In genomic region chr5:111415575-111415974, GRCm38 (mm10) we compare ENCODE assay signal across 10 mouse cellular contexts. TPM values are rescaled to one million over a fixed set of nuclear protein-coding genes. Genes with fewer than 3 reads are reported as not detected.
A peak's percentile ranks its signal among the peaks of the same experiment; 100 is the strongest.
DNase-seq lines count a peak whose midpoint lies in the region; ATAC-seq lines count a peak whose summit lies in the region.
"Had no signal": no experiment of that assay in that cellular context is flagged by ENCODE, and none has a peak within 500 bp of the region (broad histone marks: within the 10 kb centered on the region; RNA-seq: fewer than 3 reads in every experiment).

No protein-coding gene starts in this region.

- no peaks in the 10 kb centered on the region for H3K9me3 ChIP-seq in heart, embryonic 12.5 days (replicated peaks)
- H3K9me3 ChIP-seq in hindbrain, embryonic 12.5 days (replicated peaks), result no peaks in the 10 kb centered on the region
- H3K9me3 ChIP-seq in midbrain, embryonic 11.5 days (ENCODE audit: control insufficient read depth, low read length), result no peaks in the 10 kb centered on the region

- DNase-seq in heart, adult 18-20 months, result no peak
- DNase-seq in embryo, embryonic 10.5 days (ENCODE audit: low spot score), result peak; percentile 57
- DNase-seq in midbrain, embryonic 11.5 days (ENCODE audit: low spot score, missing footprints), result peak; percentile 95
- no peak for DNase-seq in ovary, postnatal 10 days (ENCODE audit: low spot score)
- DNase-seq in lung, adult 18-20 months, result no peak
- DNase-seq: B cell, adult 2 months; cerebellum, adult 9-11 months had no signal

- 4% methylated on average over 14 of the region's 14 CpGs for WGBS in heart, embryonic 12.5 days
- WGBS in hindbrain, embryonic 12.5 days, result under 1% methylated on average over 14 of the region's 14 CpGs
- WGBS in midbrain, embryonic 11.5 days, result 1% methylated on average over 14 of the region's 14 CpGs

- ATAC-seq in heart, embryonic 12.5 days (ENCODE audit: insufficient number of reproducible peaks, low FRiP score), result no peak
- no peak for ATAC-seq in hindbrain, embryonic 12.5 days (ENCODE audit: low FRiP score)
- ATAC-seq in midbrain, embryonic 11.5 days (ENCODE audit: low FRiP score), result no peak
- no peak for ATAC-seq in activated CD4-positive, CD25-positive, alpha-beta regulatory T cell, adult 4 months

- H3K4me2 ChIP-seq in heart, embryonic 12.5 days, result peak overlapping the region; percentile 85
- H3K4me2 ChIP-seq in hindbrain, embryonic 12.5 days (replicated peaks), result peak overlapping the region; percentile 99
- peak overlapping the region; percentile 70 for H3K4me2 ChIP-seq in midbrain, embryonic 11.5 days

- peaks cover 4% of the 10 kb centered on the region; the same call in 1 of the 2 replicates for H3K36me3 ChIP-seq in heart, embryonic 12.5 days
- peaks cover 19% of the 10 kb centered on the region for H3K36me3 ChIP-seq in hindbrain, embryonic 12.5 days
- peaks cover 18% of the 10 kb centered on the region for H3K36me3 ChIP-seq in midbrain, embryonic 11.5 days (ENCODE audit: control insufficient read depth, insufficient read depth, low read length)

- H3K4me1 ChIP-seq in heart, embryonic 12.5 days (replicated peaks), result peaks cover 45% of the 10 kb centered on the region
- peaks cover 43% of the 10 kb centered on the region for H3K4me1 ChIP-seq in hindbrain, embryonic 12.5 days
- peaks cover 27% of the 10 kb centered on the region for H3K4me1 ChIP-seq in midbrain, embryonic 11.5 days (ENCODE audit: control insufficient read depth, insufficient read depth, low read length)

- H3K27ac ChIP-seq in heart, embryonic 12.5 days (ENCODE audit: poor library complexity, severe bottlenecking), result no peak overlapping the region
- H3K27ac ChIP-seq in hindbrain, embryonic 12.5 days, result peak overlapping the region; percentile 99
- H3K27ac ChIP-seq in midbrain, embryonic 11.5 days (ENCODE audit: low read depth, low read length), result peak overlapping the region; percentile 99

- H3K4me3 ChIP-seq in heart, embryonic 12.5 days, result peak overlapping the region; percentile 87
- H3K4me3 ChIP-seq in hindbrain, embryonic 12.5 days, result peak overlapping the region; percentile 97
- peak overlapping the region; percentile 100 for H3K4me3 ChIP-seq in midbrain, embryonic 11.5 days (ENCODE audit: low read depth, low read length)

- H3K9ac ChIP-seq in heart, embryonic 12.5 days, result 0 out of 2 replicates have a peak overlapping the region, but pooled peaks have one; percentile 43
- H3K9ac ChIP-seq in hindbrain, embryonic 12.5 days, result peak overlapping the region; percentile 96
- peak overlapping the region; percentile 100 for H3K9ac ChIP-seq in midbrain, embryonic 11.5 days (ENCODE audit: low read length)

- peaks cover 32% of the 10 kb centered on the region for H3K27me3 ChIP-seq in heart, embryonic 12.5 days (replicated peaks)
- H3K27me3 ChIP-seq in hindbrain, embryonic 12.5 days, result peaks cover 14% of the 10 kb centered on the region; the same call in 1 of the 2 replicates
- H3K27me3 ChIP-seq in midbrain, embryonic 11.5 days (ENCODE audit: control insufficient read depth, insufficient read depth, low read length), result no peaks in the 10 kb centered on the region

RNA-seq across cellular contexts. Expression of gene Mn1, which starts 1.6 kb away (rescaled TPM):
- polyA plus RNA-seq in heart, embryonic 12.5 days (2016; fragmentation: Nextera tagmentation; extraction: Ambion mirVana), result 8.0 and 8.2 TPM in 2 replicates
- total RNA-seq in heart, adult 18-20 months (2021), result 10 to 100 TPM; 16.0 to 16.6 TPM
- polyA plus RNA-seq in hindbrain, embryonic 12.5 days (2016; fragmentation: Nextera tagmentation; extraction: Ambion mirVana), result 61.0 and 62.7 TPM in 2 replicates
- 42.0 and 46.2 TPM in 2 replicates for polyA plus RNA-seq in midbrain, embryonic 11.5 days (2014; fragmentation: Nextera tagmentation; extraction: Ambion mirVana)
- not detected for polyA plus RNA-seq in activated CD4-positive, CD25-positive, alpha-beta regulatory T cell, adult 4 months (2017; shearing (Covaris generic))

Comparison
In these comparisons a context has a peak if more than half of its experiments do, and no peak if none do; other contexts are left out.
1. H3K9ac ChIP-seq: peak in every context shown above with its lines; median percentile 100 in midbrain, embryonic 11.5 days; 96 in hindbrain, embryonic 12.5 days; 43 in heart, embryonic 12.5 days.
2. DNase-seq: peak in embryo, embryonic 10.5 days (single experiment) and midbrain, embryonic 11.5 days (single experiment); none in heart, adult 18-20 months (0 of 2), ovary, postnatal 10 days (single experiment) and lung, adult 18-20 months (0 of 2).
3. Peak in every context shown above with its lines, with median percentiles within 50 percentile points of each other: H3K4me2 ChIP-seq and H3K4me3 ChIP-seq.